Mouse (Mus musculus): ENCODE results near the gene Id3. TPM values are rescaled to one million over a fixed set of nuclear protein-coding genes. Genes with fewer than 3 reads are reported as not detected.

Gene Id3
- polyA plus RNA-seq, 1 experiment from 2014 or later, result 330 TPM

GRCm38 (mm10) chr4:136174216-136175193, 31.2 kb downstream of the Id3 start:
- Histone ChIP-seq H3K4me1 (peaks cover 53% of the 10 kb centered on the region), H3K27me3 (replicated peaks) (no peaks in the 10 kb centered on the region; the same call in 1 of the 2 replicates), H3K9me3 (no peaks in the 10 kb centered on the region), H3K27ac (no peak overlapping the region), H3K36me3 (no peaks in the 10 kb centered on the region), H3K4me3 (no peak overlapping the region), H3K4me2 (replicated peaks) (peak overlapping the region; percentile 100), H3K9ac (no peak overlapping the region)
- ATAC-seq (ENCODE audit: low FRiP score, low read depth), result no peak
- 63% methylated on average over 13 of the region's 13 CpGs for WGBS

GRCm38 (mm10) chr4:136176022-136176552, 32.8 kb downstream of the Id3 start:
- Histone ChIP-seq H3K27me3 (replicated peaks) (no peaks in the 10 kb centered on the region; the same call in 1 of the 2 replicates), H3K27ac (no peak overlapping the region), H3K4me2 (replicated peaks) (peak overlapping the region; percentile 15), H3K9me3 (no peaks in the 10 kb centered on the region), H3K36me3 (no peaks in the 10 kb centered on the region), H3K4me3 (no peak overlapping the region), H3K4me1 (peaks cover 68% of the 10 kb centered on the region), H3K9ac (peak overlapping the region; percentile 40; the same call in 1 of the 2 replicates)
- ATAC-seq (ENCODE audit: low FRiP score, low read depth), result no peak
- 79% methylated on average over 10 of the region's 10 CpGs for WGBS

- no peaks in the 10 kb centered on the region for H3K36me3 ChIP-seq
- H3K4me1 ChIP-seq, result peaks cover 68% of the 10 kb centered on the region
- WGBS, result 49% methylated on average over 8 of the region's 8 CpGs
- no peaks in the 10 kb centered on the region; the same call in 1 of the 2 replicates for H3K27me3 ChIP-seq (replicated peaks)
- 0 out of 2 replicates have a peak overlapping the region, but pooled peaks have one; percentile 8 for H3K27ac ChIP-seq
- H3K9ac ChIP-seq, result no peak overlapping the region
- no peaks in the 10 kb centered on the region for H3K9me3 ChIP-seq
- peak overlapping the region; percentile 15; the same call in 1 of the 2 replicates for H3K4me2 ChIP-seq (replicated peaks)
- no peak overlapping the region for H3K4me3 ChIP-seq
- no peak for ATAC-seq (ENCODE audit: low FRiP score, low read depth)
Measured at GRCm38 (mm10) chr4:136177244-136177611, 33.9 kb downstream of the Id3 start.

GRCm38 (mm10) chr4:136177612-136178474, 34.5 kb downstream of the Id3 start:
- Histone ChIP-seq H3K4me1 (peaks cover 64% of the 10 kb centered on the region), H3K27ac (0 out of 2 replicates have a peak overlapping the region, but pooled peaks have one; percentile 8), H3K36me3 (no peaks in the 10 kb centered on the region), H3K4me2 (replicated peaks) (peak overlapping the region; percentile 15; the same call in 1 of the 2 replicates), H3K9ac (no peak overlapping the region), H3K27me3 (replicated peaks) (no peaks in the 10 kb centered on the region; the same call in 1 of the 2 replicates), H3K9me3 (no peaks in the 10 kb centered on the region), H3K4me3 (no peak overlapping the region)
- ATAC-seq (ENCODE audit: low FRiP score, low read depth), result no peak
- 51% methylated on average over 11 of the region's 11 CpGs for WGBS

- Histone ChIP-seq H3K9me3 (no peaks in the 10 kb centered on the region), H3K4me3 (no peak overlapping the region), H3K27ac (no peak overlapping the region), H3K27me3 (replicated peaks) (no peaks in the 10 kb centered on the region; the same call in 1 of the 2 replicates), H3K36me3 (no peaks in the 10 kb centered on the region), H3K4me2 (replicated peaks) (no peak overlapping the region), H3K4me1 (peaks cover 57% of the 10 kb centered on the region), H3K9ac (no peak overlapping the region)
- ATAC-seq (ENCODE audit: low FRiP score, low read depth), result no peak
- 87% methylated on average over 12 of the region's 12 CpGs for WGBS
Measured at GRCm38 (mm10) chr4:136178475-136178921, 35.2 kb downstream of the Id3 start.

GRCm38 (mm10) chr4:136179456-136179855, 36.2 kb downstream of the Id3 start:
- Histone ChIP-seq H3K27ac (no peak overlapping the region), H3K27me3 (replicated peaks) (no peaks in the 10 kb centered on the region; the same call in 1 of the 2 replicates), H3K4me3 (no peak overlapping the region), H3K4me1 (peaks cover 49% of the 10 kb centered on the region), H3K9ac (no peak overlapping the region), H3K9me3 (no peaks in the 10 kb centered on the region), H3K36me3 (no peaks in the 10 kb centered on the region), H3K4me2 (replicated peaks) (peak overlapping the region; percentile 62)
- 89% methylated on average over 7 of the region's 7 CpGs for WGBS
- ATAC-seq (ENCODE audit: low FRiP score, low read depth), result no peak

GRCm38 (mm10) chr4:136179998-136180397, 36.7 kb downstream of the Id3 start:
- Histone ChIP-seq H3K4me2 (replicated peaks) (peak overlapping the region; percentile 62), H3K27ac (no peak overlapping the region), H3K4me3 (peak overlapping the region; percentile 33), H3K4me1 (peaks cover 43% of the 10 kb centered on the region), H3K9me3 (no peaks in the 10 kb centered on the region), H3K36me3 (no peaks in the 10 kb centered on the region; the same call in 1 of the 2 replicates), H3K9ac (0 out of 2 replicates have a peak overlapping the region, but pooled peaks have one; percentile 38), H3K27me3 (replicated peaks) (no peaks in the 10 kb centered on the region; the same call in 1 of the 2 replicates)
- ATAC-seq (ENCODE audit: low FRiP score, low read depth), result peak; percentile 54
- WGBS, result 3% methylated on average over 15 of the region's 15 CpGs

- H3K4me3 ChIP-seq, result peak overlapping the region; percentile 33
- H3K27me3 ChIP-seq (replicated peaks), result no peaks in the 10 kb centered on the region
- no peaks in the 10 kb centered on the region; the same call in 1 of the 2 replicates for H3K36me3 ChIP-seq
- 19% methylated on average over 23 of the region's 23 CpGs for WGBS
- ATAC-seq (ENCODE audit: low FRiP score, low read depth), result peak; percentile 52
- 0 out of 2 replicates have a peak overlapping the region, but pooled peaks have one; percentile 38 for H3K9ac ChIP-seq
- H3K4me2 ChIP-seq (replicated peaks), result peak overlapping the region; percentile 62
- peaks cover 40% of the 10 kb centered on the region for H3K4me1 ChIP-seq
- no peak overlapping the region for H3K27ac ChIP-seq
- H3K9me3 ChIP-seq, result no peaks in the 10 kb centered on the region
Measured at GRCm38 (mm10) chr4:136180408-136181330, 37.4 kb downstream of the Id3 start.

GRCm38 (mm10) chr4:136181367-136181766, 38.1 kb downstream of the Id3 start:
- Histone ChIP-seq H3K4me1 (peaks cover 34% of the 10 kb centered on the region), H3K27me3 (replicated peaks) (no peaks in the 10 kb centered on the region), H3K4me3 (no peak overlapping the region), H3K36me3 (no peaks in the 10 kb centered on the region; the same call in 1 of the 2 replicates), H3K9ac (no peak overlapping the region), H3K27ac (no peak overlapping the region), H3K4me2 (replicated peaks) (peak overlapping the region; percentile 62), H3K9me3 (no peaks in the 10 kb centered on the region)
- WGBS, result 32% methylated on average over 12 of the region's 12 CpGs
- ATAC-seq (ENCODE audit: low FRiP score, low read depth), result no peak

GRCm38 (mm10) chr4:136185375-136185774, 42.1 kb downstream of the Id3 start:
- H3K36me3 ChIP-seq, result peaks cover 14% of the 10 kb centered on the region; the same call in 1 of the 2 replicates
- no peaks in the 10 kb centered on the region for H3K9me3 ChIP-seq
- H3K4me2 ChIP-seq (replicated peaks), result no peak overlapping the region
- peaks cover 7% of the 10 kb centered on the region for H3K4me1 ChIP-seq
- H3K27me3 ChIP-seq (replicated peaks), result no peaks in the 10 kb centered on the region
- H3K4me3 ChIP-seq, result no peak overlapping the region
- H3K9ac ChIP-seq, result no peak overlapping the region
- H3K27ac ChIP-seq, result no peak overlapping the region
- 89% methylated on average over 9 of the region's 9 CpGs for WGBS
- ATAC-seq (ENCODE audit: low FRiP score, low read depth), result no peak
